Mouse (Mus musculus) cerebellum, postnatal 4 days (tissue): ENCODE measurements around the gene Mki67.
A peak's percentile ranks its signal among the peaks of the same experiment; 100 is the strongest.

Experiments used
- DNase-seq, 2 experiments: peaks; one replicate each; pipeline ENCODE4 v3.0.0; 2022; ENCODE audit warnings: low spot score in 2 of 2, mixed read lengths in 1 of 2

Mki67 gene

DNA sequence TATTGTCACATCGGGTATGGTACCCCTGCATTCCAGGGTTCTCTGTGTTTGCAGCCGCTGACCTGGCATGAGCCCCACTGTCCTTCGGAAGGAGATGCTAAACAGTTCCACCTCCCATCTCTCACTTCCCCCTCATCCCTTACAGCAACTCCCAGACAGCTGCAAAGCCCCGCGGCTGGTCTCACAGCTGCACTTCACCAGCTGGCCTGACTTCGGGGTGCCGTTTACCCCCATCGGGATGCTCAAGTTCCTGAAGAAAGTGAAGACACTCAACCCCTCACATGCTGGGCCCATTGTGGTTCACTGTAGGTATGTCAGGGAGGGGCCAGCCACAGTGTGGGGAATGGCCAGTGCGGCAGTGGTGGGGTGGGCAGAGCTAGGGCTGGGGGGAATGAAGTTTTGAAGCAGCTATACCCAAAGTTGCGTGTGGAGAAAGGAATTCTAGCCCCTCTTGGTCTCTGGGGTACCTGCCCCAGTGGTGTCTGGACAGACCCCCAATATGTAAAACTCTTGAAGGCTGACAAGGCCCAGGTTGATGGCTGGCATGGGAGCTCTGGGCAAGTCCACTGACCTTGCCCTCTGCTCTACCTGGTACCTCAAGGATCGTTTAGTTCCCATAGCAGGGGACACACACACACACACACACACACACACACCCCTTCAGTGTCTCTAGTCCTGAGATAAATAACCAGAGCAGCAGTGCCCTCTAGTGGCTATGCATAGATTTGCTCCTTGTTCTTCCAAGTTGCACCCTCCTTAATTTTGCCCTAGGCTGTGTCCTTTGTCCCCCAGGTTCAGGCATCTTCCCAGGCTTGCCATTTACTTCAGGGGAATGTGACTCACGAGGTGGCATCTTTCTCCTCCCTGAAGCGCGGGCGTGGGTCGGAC is 47.1 kb downstream of the Mki67 start:
- DNase-seq = peak in 1 of 2 experiments; percentile 60

DNA sequence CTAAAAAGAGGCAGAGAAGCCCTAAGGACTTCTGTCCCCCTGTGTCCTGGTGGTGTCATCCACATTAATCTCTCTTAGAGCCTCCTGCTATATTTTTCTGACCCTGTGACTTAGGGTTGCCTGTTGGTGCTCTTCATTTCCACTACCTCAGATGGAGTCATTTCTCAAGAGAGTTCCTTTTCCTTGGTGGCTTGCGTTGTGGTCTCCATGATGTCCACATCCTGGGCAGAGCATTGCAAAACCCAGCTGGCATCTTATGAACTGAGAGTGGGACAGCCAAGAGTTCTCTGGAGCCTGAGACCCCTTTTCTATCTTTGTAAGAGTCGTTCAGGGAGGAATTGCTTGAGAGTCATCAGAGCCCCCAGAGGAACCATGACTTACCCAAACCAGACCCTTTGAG is 49.8 kb downstream of the Mki67 start:
- no peak for DNase-seq

DNA sequence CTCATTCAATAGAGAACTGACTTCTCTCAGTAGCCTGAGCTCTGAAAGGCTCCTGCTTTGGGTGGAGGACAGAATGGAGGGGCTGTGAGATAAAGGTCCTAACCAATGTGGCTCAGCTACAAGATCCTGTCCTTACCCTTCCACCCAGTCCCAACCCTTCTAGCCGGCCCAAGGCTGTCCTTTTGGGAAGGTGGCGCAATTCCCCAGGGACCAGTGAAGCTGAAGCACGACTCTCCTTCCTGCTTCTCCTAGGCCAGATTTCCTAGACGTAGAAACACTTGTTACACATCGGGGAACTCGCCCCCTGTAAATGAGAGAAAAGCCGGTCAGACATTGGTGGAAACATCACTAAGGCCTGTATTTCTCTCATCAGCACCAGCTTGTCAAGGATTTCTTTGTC is 52.0 kb downstream of the Mki67 start:
- no peak for DNase-seq

DNA sequence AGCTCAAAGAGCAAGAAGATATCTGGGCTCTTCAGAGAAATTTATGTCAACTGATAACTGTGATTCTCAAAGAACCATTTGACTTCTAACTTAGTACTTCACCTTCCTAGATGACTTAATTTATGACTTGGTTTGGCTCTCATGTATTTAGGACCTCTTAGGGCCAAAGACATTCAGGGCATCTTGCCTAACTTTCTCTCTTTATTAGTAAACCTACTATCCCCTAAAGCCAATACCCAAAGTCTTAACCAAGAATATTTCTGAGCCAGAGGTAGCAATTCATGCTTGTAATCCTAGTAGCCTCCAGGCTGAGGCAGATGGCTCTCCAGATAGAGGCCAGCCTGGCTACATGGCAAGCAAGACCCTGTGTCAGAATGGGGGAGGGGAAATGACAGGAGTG is 55.8 kb downstream of the Mki67 start:
- DNase-seq = no peak

DNA sequence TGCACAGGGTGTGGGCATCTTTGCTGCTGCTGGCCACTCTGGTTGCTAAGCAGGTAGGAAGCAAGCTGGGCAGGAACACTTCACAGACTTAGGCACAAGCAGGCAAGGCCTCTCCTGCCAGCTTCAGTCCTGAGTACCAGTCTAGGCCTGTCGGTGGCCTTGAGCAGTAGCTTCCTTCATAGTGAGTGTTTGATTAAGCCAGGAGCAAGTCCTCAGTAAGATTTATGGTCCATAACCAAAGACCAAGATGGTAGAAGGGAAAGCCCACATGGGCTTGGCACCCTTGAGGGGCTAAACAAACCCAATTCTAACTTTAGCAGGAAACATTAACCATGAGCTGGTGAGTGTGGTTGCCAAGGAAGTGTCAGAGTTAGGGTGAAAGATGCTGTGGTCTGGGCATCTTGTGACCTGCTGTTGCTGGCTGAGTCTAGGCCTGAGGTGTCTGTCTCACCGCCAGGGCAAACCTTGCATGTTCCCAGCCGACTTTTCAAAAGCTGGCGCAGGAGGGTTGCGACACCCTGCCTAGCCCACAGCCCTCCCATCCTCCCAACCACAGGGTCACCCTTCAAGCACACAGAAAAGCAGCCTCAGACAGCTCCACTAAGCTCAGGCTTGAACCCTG is 56.7 kb downstream of the Mki67 start:
- no peak for DNase-seq

DNA sequence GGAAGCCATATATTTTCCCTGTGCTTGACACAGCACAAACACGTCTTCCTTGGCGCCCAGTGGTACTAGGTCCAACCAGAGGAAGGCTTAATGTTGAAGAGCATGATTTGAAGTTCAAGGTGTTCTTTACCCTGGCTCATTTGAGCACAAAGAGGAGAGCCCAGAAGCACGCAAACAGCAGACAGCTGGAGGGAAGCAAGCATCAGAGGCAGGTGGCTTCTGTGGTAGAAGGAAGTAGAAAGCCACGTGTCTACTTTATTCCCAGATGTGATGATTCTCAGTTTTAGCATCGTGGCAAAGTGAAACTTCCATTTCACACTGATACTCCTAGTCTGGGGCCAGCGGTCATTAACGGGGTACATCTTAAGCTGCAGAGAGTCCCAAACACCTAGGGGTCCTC is 58.0 kb downstream of the Mki67 start:
- DNase-seq = no peak

DNA sequence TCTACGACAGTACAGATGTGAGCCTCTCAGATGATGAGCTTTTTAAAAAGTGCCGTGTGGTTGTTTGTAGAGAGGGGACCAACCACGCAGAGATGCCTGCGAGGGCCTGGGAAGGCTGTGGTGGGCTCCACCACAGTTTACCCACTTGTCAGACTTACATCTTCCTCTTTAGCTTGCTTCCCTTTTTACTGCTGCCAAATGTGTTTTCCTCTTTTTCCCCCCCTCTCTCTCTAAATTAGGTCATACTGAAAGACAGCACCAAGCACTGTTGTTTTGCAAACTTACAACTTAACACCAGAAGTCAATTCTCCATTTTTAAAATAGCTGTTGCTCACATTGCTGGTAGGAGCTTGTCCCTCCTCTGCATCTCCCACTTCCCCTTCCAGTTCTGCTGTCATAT is 61.0 kb downstream of the Mki67 start:
- no peak for DNase-seq

DNA sequence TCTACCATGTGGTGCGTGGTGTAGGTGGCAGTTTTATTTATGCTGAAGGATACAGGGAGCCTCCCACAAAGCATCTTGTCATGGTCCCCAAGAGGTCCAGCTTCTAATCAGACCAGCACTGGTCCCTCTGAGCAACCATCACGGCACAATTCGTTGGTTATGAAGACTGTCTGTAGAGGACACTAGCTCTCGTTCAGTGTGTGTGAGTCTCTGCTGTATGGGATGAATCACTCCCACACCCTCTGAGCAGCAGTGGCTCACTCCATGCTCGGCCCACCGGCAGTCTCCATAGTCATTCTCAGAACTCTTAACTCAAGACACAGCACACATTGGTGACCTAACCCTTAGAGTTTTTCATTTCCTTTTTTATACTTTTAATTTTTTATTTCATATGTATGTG is 61.9 kb downstream of the Mki67 start:
- DNase-seq = no peak

DNA sequence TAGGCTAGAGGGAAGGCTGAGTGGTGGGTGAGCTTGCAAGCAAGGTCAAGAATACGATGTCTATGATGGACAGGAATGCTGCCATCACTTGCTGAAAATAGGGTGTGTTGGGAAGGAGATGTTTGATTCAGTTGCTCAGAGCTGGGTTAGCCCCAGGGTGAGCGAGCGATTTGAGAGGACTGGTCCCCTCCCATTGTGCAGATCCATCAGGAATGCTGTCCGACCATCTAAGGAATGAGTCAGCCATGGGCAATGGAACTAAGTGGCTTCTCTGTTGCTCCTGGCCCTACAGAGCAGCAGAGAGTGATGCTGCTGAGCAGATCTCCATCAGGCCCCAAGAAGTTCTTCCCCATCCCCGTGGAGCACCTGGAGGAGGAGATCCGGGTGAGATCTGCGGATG is 62.6 kb downstream of the Mki67 start:
- DNase-seq = no peak

DNA sequence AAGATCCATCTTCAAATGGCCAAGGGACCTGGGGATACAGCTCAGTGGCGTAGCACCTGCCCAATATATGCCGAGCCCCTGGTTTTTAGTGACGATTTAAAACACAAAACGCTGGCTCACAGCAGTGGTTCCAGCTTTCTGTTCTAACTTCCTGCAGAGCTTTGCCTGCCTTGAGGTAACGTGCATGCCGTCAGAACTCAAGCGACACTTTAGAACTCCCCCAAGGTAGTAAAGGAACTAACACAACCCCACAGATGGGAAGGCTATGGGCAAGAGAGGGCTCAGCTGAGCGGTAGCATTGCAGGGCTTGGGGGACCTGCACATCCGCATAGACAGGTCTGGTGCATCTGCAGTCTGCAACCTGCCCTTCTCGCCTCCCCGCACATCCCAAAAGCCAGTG is 63.4 kb downstream of the Mki67 start:
- DNase-seq = no peak

DNA sequence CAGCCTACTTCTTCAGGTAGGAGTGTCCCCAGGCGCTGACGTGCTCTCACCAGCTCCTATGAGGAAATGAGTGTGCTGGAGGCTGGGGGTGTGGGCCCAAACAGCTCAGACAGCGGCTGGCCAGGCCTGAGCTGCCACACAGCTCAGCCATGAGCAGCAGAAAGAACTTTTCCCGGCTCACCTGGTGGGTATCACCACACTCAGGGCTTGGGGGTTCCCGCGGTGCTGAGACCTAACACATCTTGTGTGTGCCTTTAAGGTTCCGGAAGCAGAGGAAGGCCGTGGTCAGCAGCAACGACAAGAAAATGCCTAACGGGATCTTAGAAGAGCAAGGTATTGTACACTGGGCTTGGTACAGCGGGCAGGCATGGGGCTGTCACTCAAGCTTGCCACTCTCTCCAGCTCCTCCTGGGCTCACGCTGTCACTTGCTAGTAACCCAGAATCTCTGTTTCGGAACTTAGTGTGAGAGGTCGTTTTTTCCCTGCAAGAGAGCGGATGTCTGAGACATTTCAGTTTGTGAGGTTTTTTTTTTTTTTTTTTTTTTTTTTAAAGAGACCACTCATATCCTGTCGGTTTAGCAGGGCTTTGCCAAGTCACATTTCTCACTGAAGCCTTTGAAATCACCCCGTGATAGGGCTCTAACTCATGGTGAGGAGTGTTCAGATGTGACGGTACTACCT is 64.2 kb downstream of the Mki67 start:
- DNase-seq = no peak

DNA sequence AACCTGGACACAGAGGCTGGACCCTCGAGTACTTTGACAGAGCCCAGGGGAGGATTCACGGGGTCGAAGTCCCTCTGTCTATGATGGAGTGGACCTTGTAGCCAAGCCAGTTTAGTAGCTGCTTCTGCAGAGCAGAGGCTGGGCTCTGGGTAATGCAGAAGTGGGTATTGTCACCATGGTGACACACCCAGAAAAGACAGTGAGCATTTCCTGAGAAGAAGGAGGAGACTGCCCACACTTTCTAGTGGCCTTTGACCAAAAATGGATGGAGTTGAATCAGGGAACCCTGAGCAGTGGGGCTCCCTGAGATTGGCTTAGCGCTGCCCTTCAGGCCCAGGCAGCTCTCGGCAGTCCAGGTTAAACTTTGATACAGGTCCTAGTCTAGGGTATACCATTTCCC is 66.1 kb downstream of the Mki67 start:
- DNase-seq = no peak

DNA sequence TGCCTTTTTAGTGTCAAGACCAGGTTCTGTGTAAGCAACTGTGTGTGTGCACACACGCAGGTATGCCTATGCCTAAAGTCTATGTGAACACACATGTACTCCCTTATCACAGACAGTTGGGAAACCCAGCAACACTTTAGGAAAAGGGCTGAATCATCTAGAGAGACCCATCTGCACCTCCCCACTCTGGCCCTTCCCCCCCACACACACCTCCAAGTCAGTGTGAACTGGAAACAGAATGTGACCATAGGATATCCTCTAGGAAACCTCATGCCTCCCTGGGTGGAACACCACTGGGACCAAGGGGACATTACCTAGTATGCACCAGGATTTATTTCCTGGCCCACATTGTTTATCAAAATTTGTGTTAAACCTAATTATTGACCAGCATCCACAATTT is 66.9 kb downstream of the Mki67 start:
- DNase-seq = no peak

DNA sequence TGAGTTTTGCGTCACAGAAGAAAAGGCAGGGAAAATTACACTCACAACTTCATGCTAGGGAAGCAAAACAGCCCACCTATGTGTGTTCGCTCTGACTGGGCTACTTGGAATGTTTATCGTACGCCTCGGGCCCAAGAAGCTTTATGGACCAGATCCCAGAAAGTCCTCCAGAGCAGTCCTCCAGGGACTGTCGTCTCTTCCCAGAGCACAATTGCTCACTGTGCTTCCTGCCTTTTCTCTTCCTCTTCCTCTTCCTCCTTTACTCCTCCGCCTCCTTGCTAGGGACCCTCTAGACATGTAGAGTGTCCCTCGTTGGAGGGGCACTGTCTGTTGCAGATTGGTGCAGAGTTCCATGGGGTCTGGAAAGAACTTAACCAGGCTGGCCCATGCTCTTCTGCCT is 67.3 kb downstream of the Mki67 start:
- no peak for DNase-seq

DNA sequence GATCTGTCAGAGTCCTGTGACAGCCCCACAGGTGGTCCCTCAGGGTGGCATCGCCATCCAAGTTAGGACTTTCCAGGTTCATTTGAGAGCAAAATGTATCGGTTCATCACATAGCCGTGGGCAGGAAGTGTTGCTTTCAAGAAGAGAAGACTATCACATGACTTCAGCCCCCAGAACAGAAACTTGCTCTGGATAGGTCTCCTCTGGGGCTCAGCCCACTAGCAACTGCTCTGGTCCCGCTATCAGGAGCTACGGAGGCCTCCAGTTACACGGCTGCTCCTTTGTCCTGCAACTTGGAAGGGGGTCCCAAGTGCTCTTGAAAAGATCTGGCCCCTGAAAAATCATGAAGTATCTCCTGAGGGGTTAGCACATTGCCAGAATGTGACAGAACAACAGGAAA is 69.2 kb downstream of the Mki67 start:
- no peak for DNase-seq

DNA sequence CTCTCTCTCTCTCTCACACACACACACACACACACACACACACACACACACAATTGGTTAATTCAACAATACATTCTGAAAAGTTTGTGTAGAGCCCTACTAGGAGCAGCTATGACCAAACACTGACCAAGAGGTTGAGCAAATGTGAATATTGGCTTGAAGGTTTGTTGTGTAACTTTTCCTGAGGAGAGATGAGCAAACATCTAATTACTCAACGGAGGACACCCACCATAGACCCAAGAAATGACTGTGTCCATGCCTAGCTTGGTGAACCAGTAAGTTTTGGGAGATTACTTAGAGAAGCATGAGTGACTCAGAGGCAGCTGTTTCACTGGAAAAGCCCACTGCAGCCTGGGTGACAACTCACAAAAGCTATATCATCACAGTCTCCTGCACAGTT is 71.7 kb downstream of the Mki67 start:
- no peak for DNase-seq

DNA sequence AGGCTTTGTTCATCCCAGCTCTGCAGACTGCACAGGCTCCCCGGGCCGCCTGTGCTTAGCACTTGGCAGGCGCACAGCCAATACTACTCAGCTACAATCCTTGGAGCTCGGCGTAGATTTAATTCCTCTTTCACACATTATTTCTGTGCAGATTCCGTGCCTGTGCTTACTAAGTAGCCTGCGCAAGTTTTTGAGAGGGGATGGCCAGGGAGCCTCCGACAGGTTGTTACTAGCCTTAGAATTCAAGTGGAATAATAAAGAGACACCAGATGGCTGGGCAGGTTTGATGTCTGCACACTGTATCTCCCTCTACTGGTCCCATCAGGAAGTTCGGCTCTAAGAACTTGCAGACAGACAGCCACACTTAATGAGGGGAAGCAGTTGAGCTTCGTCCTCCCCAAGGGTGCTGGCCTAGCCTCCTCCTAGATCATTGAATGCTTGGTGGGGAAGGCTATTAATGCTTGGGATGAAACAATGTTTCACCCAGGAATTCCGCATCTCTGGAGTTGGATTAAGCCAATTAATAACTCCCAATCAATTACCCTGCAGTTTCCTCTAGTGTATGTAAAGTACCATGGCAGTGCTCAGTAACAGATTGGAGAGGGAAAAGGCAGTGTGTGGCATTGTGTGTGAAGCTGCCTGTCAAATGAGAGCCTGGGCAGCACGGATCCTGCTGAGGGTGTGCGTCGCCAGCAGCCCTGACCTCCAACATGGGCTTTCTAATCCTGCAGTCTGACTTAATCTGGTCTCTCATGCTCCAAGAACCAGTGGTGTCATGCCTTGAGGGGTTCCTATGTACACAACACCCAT is 74.3 kb downstream of the Mki67 start:
- DNase-seq = peak in 1 of 2 experiments; percentile 58
